Comparison of ENCODE assay signal across 9 mouse cellular contexts in genomic region chr17:32114486-32114885, GRCm38 (mm10). TPM values are rescaled to one million over a fixed set of nuclear protein-coding genes. Genes with fewer than 3 reads are reported as not detected.
A peak's percentile ranks its signal among the peaks of the same experiment; 100 is the strongest.
DNase-seq lines count a peak whose midpoint lies in the region; ATAC-seq and TF ChIP-seq lines count a peak whose summit lies in the region.
"Not testable (repeated sequence)": the region's sequence is repeated elsewhere in the genome, so short reads cannot be mapped to it uniquely, and the experiment has no call there.
"Had no signal": no experiment of that assay in that cellular context is flagged by ENCODE, and none has a peak within 500 bp of the region (broad histone marks: within the 10 kb centered on the region; RNA-seq: fewer than 3 reads in every experiment).

No protein-coding gene starts in this region.

- TF ChIP-seq POLR2A in cerebellum, adult 2 months (IDR thresholded peaks at IDR 0.05; ENCODE audit: borderline replicate concordance, insufficient read depth, low read length) = not testable (repeated sequence)

- H3K27ac ChIP-seq in cerebellum, adult 2 months (ENCODE audit: insufficient read depth, low read length); forebrain, embryonic 12.5 days; heart, embryonic 15.5 days; intestine, embryonic 16.5 days (ENCODE audit: low read length); limb, embryonic 12.5 days; lung, embryonic 15.5 days; neural tube, embryonic 12.5 days: not testable (repeated sequence)

- not testable (repeated sequence) for H3K4me1 ChIP-seq in cerebellum, adult 2 months (ENCODE audit: control insufficient read depth, insufficient read depth, low read length)
- H3K4me1 ChIP-seq in forebrain, embryonic 12.5 days = peaks cover 22% of the 10 kb centered on the region
- peaks cover 48% of the 10 kb centered on the region for H3K4me1 ChIP-seq in heart, embryonic 15.5 days (replicated peaks)
- H3K4me1 ChIP-seq in intestine, embryonic 16.5 days (ENCODE audit: control insufficient read depth, insufficient read depth, low read length) = peaks cover 30% of the 10 kb centered on the region
- peaks cover 42% of the 10 kb centered on the region for H3K4me1 ChIP-seq in limb, embryonic 12.5 days (replicated peaks)
- H3K4me1 ChIP-seq in lung, embryonic 15.5 days = peaks cover 47% of the 10 kb centered on the region
- H3K4me1 ChIP-seq in neural tube, embryonic 12.5 days = peaks cover 20% of the 10 kb centered on the region

- H3K27me3 ChIP-seq in cerebellum, adult 2 months (ENCODE audit: control insufficient read depth, insufficient read depth, low read length); heart, embryonic 15.5 days; intestine, embryonic 16.5 days (replicated peaks; ENCODE audit: control insufficient read depth, insufficient read depth, low read length): not testable (repeated sequence)
- peaks cover 43% of the 10 kb centered on the region for H3K27me3 ChIP-seq in forebrain, embryonic 12.5 days
- peaks cover 25% of the 10 kb centered on the region for H3K27me3 ChIP-seq in limb, embryonic 12.5 days
- H3K27me3 ChIP-seq in lung, embryonic 15.5 days = peaks cover 18% of the 10 kb centered on the region
- H3K27me3 ChIP-seq in neural tube, embryonic 12.5 days (replicated peaks) = peaks cover 13% of the 10 kb centered on the region

- DNase-seq in cerebellum, adult 2 months = not testable (repeated sequence)
- DNase-seq in urinary bladder, postnatal 14 days (ENCODE audit: low spot score) = peak; percentile 33

- H3K9me3 ChIP-seq in forebrain, embryonic 12.5 days; heart, embryonic 15.5 days (replicated peaks); intestine, embryonic 16.5 days (ENCODE audit: control insufficient read depth, low read length); limb, embryonic 12.5 days; lung, embryonic 15.5 days; neural tube, embryonic 12.5 days: not testable (repeated sequence)

- 87% methylated on average over 5 of the region's 5 CpGs for WGBS in cerebellum, adult 2 months
- 67% methylated on average over 5 of the region's 5 CpGs for WGBS in forebrain, embryonic 12.5 days
- WGBS in heart, embryonic 15.5 days = 62% methylated on average over 5 of the region's 5 CpGs
- WGBS in intestine, embryonic 16.5 days = 58% methylated on average over 4 of the region's 5 CpGs
- WGBS in limb, embryonic 12.5 days = 33% methylated on average over 5 of the region's 5 CpGs
- 60% methylated on average over 5 of the region's 5 CpGs for WGBS in lung, embryonic 15.5 days
- WGBS in neural tube, embryonic 12.5 days = 55% methylated on average over 5 of the region's 5 CpGs

- H3K9ac ChIP-seq in forebrain, embryonic 12.5 days; limb, embryonic 12.5 days (replicated peaks); lung, embryonic 15.5 days: not testable (repeated sequence)
- H3K9ac ChIP-seq in heart, embryonic 15.5 days = peak overlapping the region; percentile 58; the same call in 1 of the 2 replicates
- H3K9ac ChIP-seq in intestine, embryonic 16.5 days (ENCODE audit: low read depth, low read length) = peak overlapping the region; percentile 72
- peak overlapping the region; percentile 49; the same call in 1 of the 2 replicates for H3K9ac ChIP-seq in neural tube, embryonic 12.5 days

- not testable (repeated sequence) for H3K36me3 ChIP-seq in forebrain, embryonic 12.5 days (replicated peaks); heart, embryonic 15.5 days; intestine, embryonic 16.5 days (ENCODE audit: control insufficient read depth, insufficient read depth, low read length); limb, embryonic 12.5 days; lung, embryonic 15.5 days; neural tube, embryonic 12.5 days

- peak overlapping the region; percentile 90 for H3K4me2 ChIP-seq in forebrain, embryonic 12.5 days
- peak overlapping the region; percentile 98 for H3K4me2 ChIP-seq in heart, embryonic 15.5 days
- peak overlapping the region; percentile 98 for H3K4me2 ChIP-seq in intestine, embryonic 16.5 days (ENCODE audit: low read depth, low read length)
- peak overlapping the region; percentile 95 for H3K4me2 ChIP-seq in limb, embryonic 12.5 days
- H3K4me2 ChIP-seq in lung, embryonic 15.5 days = peak overlapping the region; percentile 95
- H3K4me2 ChIP-seq in neural tube, embryonic 12.5 days (replicated peaks) = peak overlapping the region; percentile 95

- TF ChIP-seq CTCF in cerebellum, adult 2 months (IDR thresholded peaks at IDR 0.05; ENCODE audit: borderline replicate concordance, insufficient read depth, low read depth, low read length) = not testable (repeated sequence)

- not testable (repeated sequence) for ATAC-seq in forebrain, embryonic 12.5 days (ENCODE audit: low FRiP score); heart, embryonic 15.5 days (replicated peaks; ENCODE audit: insufficient number of reproducible peaks, insufficient read depth, low FRiP score, low read depth); limb, embryonic 12.5 days (ENCODE audit: insufficient number of reproducible peaks, insufficient read depth, low FRiP score, low TSS enrichment, low read depth); lung, embryonic 15.5 days (ENCODE audit: borderline replicate concordance, extremely low read depth, low FRiP score, low TSS enrichment)
- 0 out of 2 replicates have a peak, but pooled peaks have one; percentile 10 for ATAC-seq in intestine, embryonic 16.5 days
- peak; percentile 1; the same call in 1 of the 2 replicates for ATAC-seq in neural tube, embryonic 12.5 days (ENCODE audit: low FRiP score, low read depth)

- H3K4me3 ChIP-seq in cerebellum, adult 2 months (replicated peaks; ENCODE audit: insufficient read depth, low read depth, low read length) = peak overlapping the region; percentile 65
- H3K4me3 ChIP-seq in forebrain, embryonic 12.5 days (replicated peaks) = peak overlapping the region; percentile 46
- H3K4me3 ChIP-seq in heart, embryonic 15.5 days = peak overlapping the region; percentile 59
- peak overlapping the region; percentile 59 for H3K4me3 ChIP-seq in intestine, embryonic 16.5 days (ENCODE audit: low read length)
- peak overlapping the region; percentile 49 for H3K4me3 ChIP-seq in limb, embryonic 12.5 days (replicated peaks)
- peak overlapping the region; percentile 46; the same call in 1 of the 2 replicates for H3K4me3 ChIP-seq in lung, embryonic 15.5 days
- peak overlapping the region; percentile 47 for H3K4me3 ChIP-seq in neural tube, embryonic 12.5 days

RNA-seq across cellular contexts. Expression of gene Notch3, which starts 52.2 kb away (rescaled TPM):
- polyA plus RNA-seq in cerebellum, adult 2 months (2012; rRNA removed) = 9.5 and 11.0 TPM in 2 replicates
- 21.4 and 24.4 TPM in 2 replicates for polyA plus RNA-seq in forebrain, embryonic 12.5 days (2016; fragmentation: Nextera tagmentation; extraction: Ambion mirVana)
- polyA plus RNA-seq in heart, embryonic 15.5 days (2015; fragmentation: Nextera tagmentation; extraction: Ambion mirVana) = 6.4 and 13.0 TPM in 2 replicates
- 5.1 and 6.6 TPM in 2 replicates for polyA plus RNA-seq in intestine, embryonic 16.5 days (2015; fragmentation: Nextera tagmentation; extraction: Ambion mirVana)
- polyA plus RNA-seq in limb, embryonic 12.5 days (2016; fragmentation: Nextera tagmentation; extraction: Ambion mirVana) = 21.5 and 24.2 TPM in 2 replicates
- polyA plus RNA-seq in lung, embryonic 15.5 days (2015; fragmentation: Nextera tagmentation; extraction: Ambion mirVana) = 18.2 and 19.8 TPM in 2 replicates
- 17.3 and 17.4 TPM in 2 replicates for polyA plus RNA-seq in neural tube, embryonic 12.5 days (2016; fragmentation: Nextera tagmentation; extraction: Ambion mirVana)
- polyA plus RNA-seq: macrophage had no signal
